Mouse (Mus musculus) bone marrow, adult 2 months (tissue): ENCODE measurements around the gene Foxn4.

Source experiments
- CTCF ChIP-seq: fragments of 200-500 bp; IDR thresholded peaks from 2 replicates; pipeline ENCODE4 v1.5.1; 2011; ENCODE audit warnings: low read length, control low read depth; ENCODE audit not compliant: control insufficient read depth, insufficient read depth
- POLR2A ChIP-seq: fragments of 200-500 bp; IDR thresholded peaks from 2 replicates; pipeline ENCODE4 v1.6.1; 2011; ENCODE audit warnings: low read depth, mild to moderate bottlenecking, control low read depth, low read length, borderline replicate concordance; ENCODE audit not compliant: control insufficient read depth

GRCm38 (mm10) chr5:114299156-114299855, 25.7 kb upstream of the Foxn4 start:
- TF ChIP-seq POLR2A (no peak), CTCF (no peak)
